Mouse (Mus musculus) neural tube, embryonic 11.5 days (tissue): ENCODE results near the gene Hist1h1d. TPM values are rescaled to one million over a fixed set of nuclear protein-coding genes. Genes with fewer than 3 reads are reported as not detected.
A peak's percentile ranks its signal among the peaks of the same experiment; 100 is the strongest.
"Not testable (repeated sequence)": the region's sequence is repeated elsewhere in the genome, so short reads cannot be mapped to it uniquely, and the experiment has no call there.

Experiments
- ATAC-seq: fragments of 200-750 bp; cut with Nextera tagmentation; 2 replicates; pipeline ENCODE4 v1.8.0; 2017; ENCODE audit warnings: moderate number of reproducible peaks, mild to moderate bottlenecking, moderate TSS enrichment, moderate library complexity; ENCODE audit not compliant: insufficient read depth, low FRiP score, low TSS enrichment
- DNase-seq: peaks from one replicate; pipeline ENCODE4 v3.0.0-alpha.2; 2015; ENCODE audit warnings: low spot score
- H3K27ac ChIP-seq: fragments of 300-500 bp; sonication (generic); 2 replicates; pipeline ENCODE4 v1.5.1; 2014; ENCODE audit warnings: low read depth, mild to moderate bottlenecking, low read length
- H3K27me3 ChIP-seq: fragments of 300-500 bp; sonication (generic); 2 replicates; pipeline ENCODE4 v1.6.1; 2014; ENCODE audit warnings: mild to moderate bottlenecking, low read length, mixed read lengths; ENCODE audit not compliant: control insufficient read depth, insufficient read depth
- H3K36me3 ChIP-seq: fragments of 300-500 bp; sonication (generic); 2 replicates; pipeline ENCODE4 v1.6.1; 2014; ENCODE audit warnings: mild to moderate bottlenecking, low read length, moderate library complexity, mixed read lengths; ENCODE audit not compliant: control insufficient read depth, insufficient read depth
- H3K4me1 ChIP-seq: fragments of 300-500 bp; sonication (generic); 2 replicates; pipeline ENCODE4 v1.6.1; 2014; ENCODE audit warnings: low read length, mixed read lengths; ENCODE audit not compliant: control insufficient read depth, insufficient read depth
- H3K4me2 ChIP-seq: fragments of 300-500 bp; sonication (generic); 2 replicates; pipeline ENCODE4 v1.6.1; 2014; ENCODE audit warnings: low read depth, mild to moderate bottlenecking, moderate library complexity
- H3K4me3 ChIP-seq: fragments of 300-500 bp; sonication (generic); 2 replicates; pipeline ENCODE4 v1.5.1; 2014; ENCODE audit warnings: low read depth, low read length
- H3K9ac ChIP-seq: fragments of 300-500 bp; sonication (generic); 2 replicates; pipeline ENCODE4 v1.6.1; 2014; ENCODE audit warnings: mild to moderate bottlenecking, low read length
- H3K9me3 ChIP-seq: fragments of 300-500 bp; sonication (generic); 2 replicates; pipeline ENCODE4 v1.6.1; 2016; ENCODE audit warnings: low read length; ENCODE audit not compliant: control insufficient read depth
- WGBS: fragments of 180-500 bp; shearing (Covaris S2); extraction: QIAGEN DNeasy Blood & Tissue Kit; methylation state at CpG from one replicate; pipeline ENCODE4 v1.1.7; 2014; 5-methylcytosine and 5-hydroxymethylcytosine counted together
- polyA plus RNA-seq: library from polyadenylated mRNA; unstranded; fragments of >200 nt; fragmentation: Nextera tagmentation; extraction: Ambion mirVana; gene quantifications from 2 replicates; pipeline ENCODE4 v1.2.1, GENCODE M21; 2014

Hist1h1d gene
- polyA plus RNA-seq, 1 experiment from 2014 or later, result 0.58 TPM

DNA sequence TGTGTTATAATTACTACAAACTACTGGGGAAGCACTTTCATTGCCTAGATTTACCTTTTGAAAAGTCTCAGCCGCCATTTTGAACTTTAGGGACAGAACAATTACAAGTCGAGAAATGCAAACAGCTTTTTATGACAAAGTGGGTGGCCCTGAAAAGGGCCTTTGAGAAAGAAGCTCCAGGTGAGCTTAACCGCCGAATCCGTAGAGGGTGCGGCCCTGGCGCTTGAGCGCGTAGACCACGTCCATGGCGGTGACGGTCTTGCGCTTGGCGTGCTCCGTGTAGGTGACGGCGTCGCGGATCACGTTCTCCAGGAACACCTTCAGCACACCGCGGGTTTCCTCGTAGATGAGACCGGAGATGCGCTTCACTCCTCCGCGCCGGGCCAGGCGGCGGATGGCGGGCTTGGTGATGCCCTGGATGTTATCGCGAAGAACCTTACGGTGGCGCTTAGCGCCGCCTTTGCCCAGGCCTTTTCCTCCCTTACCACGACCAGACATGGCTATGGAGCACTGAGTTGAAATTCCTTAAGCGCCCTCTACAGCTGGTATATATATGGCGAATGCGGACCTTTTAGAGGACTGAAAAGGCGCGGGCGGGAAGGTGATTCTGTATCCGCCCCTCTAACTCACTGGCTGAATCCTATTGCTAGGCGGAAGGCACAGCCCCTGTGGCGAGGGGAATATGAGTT, 1.8 kb upstream of the Hist1h1d start, which contains the start of gene Hist1h4f:
Gene Hist1h4f, minus strand, starts transcription at position 503 of the 689 bp plus-strand sequence.
- not testable (repeated sequence) for H3K36me3 ChIP-seq, H3K27me3 ChIP-seq, H3K9me3 ChIP-seq, H3K4me1 ChIP-seq
- peak within 1 kb of the TSS; percentile 57 for H3K4me2 ChIP-seq
- DNase-seq, result peak; percentile 91
- under 1% methylated on average over 47 of the region's 47 CpGs for WGBS
- ATAC-seq, result peak; percentile 77
- peak within 1 kb of the TSS; percentile 40 for H3K4me3 ChIP-seq
- peak within 1 kb of the TSS; percentile 85 for H3K27ac ChIP-seq
- peak within 1 kb of the TSS; percentile 63 for H3K9ac ChIP-seq

- H3K27ac ChIP-seq, result peak overlapping the region; percentile 85
- no peak for ATAC-seq
- H3K4me2 ChIP-seq, result peak overlapping the region; percentile 57
- H3K9ac ChIP-seq, result peak overlapping the region; percentile 63
- no peaks in the 10 kb centered on the region for H3K36me3 ChIP-seq
- peak overlapping the region; percentile 40 for H3K4me3 ChIP-seq
- 56% methylated on average over 8 of the region's 8 CpGs for WGBS
- H3K4me1 ChIP-seq, result peaks cover 3% of the 10 kb centered on the region; the same call in 1 of the 2 replicates
- no peak for DNase-seq
- no peaks in the 10 kb centered on the region for H3K27me3 ChIP-seq
- no peaks in the 10 kb centered on the region for H3K9me3 ChIP-seq
Observed at GRCm38 (mm10) chr13:23551931-23552914, 839 bp upstream of the Hist1h1d start.

- DNase-seq, result peak; percentile 10
- 25% methylated on average over 9 of the region's 9 CpGs for WGBS
- peak overlapping the region; percentile 60 for H3K4me3 ChIP-seq
- no peaks in the 10 kb centered on the region for H3K27me3 ChIP-seq
- ATAC-seq, result no peak
- H3K9me3 ChIP-seq, result no peaks in the 10 kb centered on the region
- peak overlapping the region; percentile 75 for H3K9ac ChIP-seq
- no peaks in the 10 kb centered on the region for H3K36me3 ChIP-seq
- H3K4me2 ChIP-seq, result peak overlapping the region; percentile 95
- peaks cover 3% of the 10 kb centered on the region; the same call in 1 of the 2 replicates for H3K4me1 ChIP-seq
- peak overlapping the region; percentile 98 for H3K27ac ChIP-seq
Observed at GRCm38 (mm10) chr13:23554393-23554792, 1.3 kb downstream of the Hist1h1d start.

GRCm38 (mm10) chr13:23554925-23555838, 2.1 kb downstream of the Hist1h1d start:
- ATAC-seq (peak; percentile 84), DNase-seq (peak; percentile 87)
- Histone ChIP-seq H3K27ac (peak overlapping the region; percentile 98), H3K36me3 (no peaks in the 10 kb centered on the region), H3K4me3 (peak overlapping the region; percentile 60), H3K9me3 (no peaks in the 10 kb centered on the region), H3K27me3 (no peaks in the 10 kb centered on the region), H3K9ac (peak overlapping the region; percentile 75), H3K4me2 (peak overlapping the region; percentile 95), H3K4me1 (peaks cover 3% of the 10 kb centered on the region; the same call in 1 of the 2 replicates)
- WGBS, result under 1% methylated on average over 46 of the region's 54 CpGs

GRCm38 (mm10) chr13:23555839-23556416, 2.9 kb downstream of the Hist1h1d start:
- H3K4me3 ChIP-seq, result peak overlapping the region; percentile 60
- H3K27me3 ChIP-seq, result no peaks in the 10 kb centered on the region
- under 1% methylated on average over 18 of the region's 18 CpGs for WGBS
- H3K9ac ChIP-seq, result peak overlapping the region; percentile 75
- no peaks in the 10 kb centered on the region; the same call in 1 of the 2 replicates for H3K4me1 ChIP-seq
- H3K4me2 ChIP-seq, result peak overlapping the region; percentile 95
- H3K9me3 ChIP-seq, result no peaks in the 10 kb centered on the region
- peak overlapping the region; percentile 98 for H3K27ac ChIP-seq
- H3K36me3 ChIP-seq, result no peaks in the 10 kb centered on the region
- DNase-seq (peak; percentile 77), ATAC-seq (peak; percentile 70)

GRCm38 (mm10) chr13:23556906-23557305, 3.8 kb downstream of the Hist1h1d start:
- no peaks in the 10 kb centered on the region for H3K36me3 ChIP-seq
- H3K27me3 ChIP-seq, result no peaks in the 10 kb centered on the region
- WGBS, result 86% methylated on average over 3 of the region's 3 CpGs
- no peak overlapping the region for H3K27ac ChIP-seq
- DNase-seq (no peak), ATAC-seq (no peak)
- H3K9me3 ChIP-seq, result no peaks in the 10 kb centered on the region
- no peak overlapping the region for H3K9ac ChIP-seq
- H3K4me3 ChIP-seq, result peak overlapping the region; percentile 60; the same call in 1 of the 2 replicates
- peak overlapping the region; percentile 14; the same call in 1 of the 2 replicates for H3K4me2 ChIP-seq
- H3K4me1 ChIP-seq, result no peaks in the 10 kb centered on the region; the same call in 1 of the 2 replicates

DNA sequence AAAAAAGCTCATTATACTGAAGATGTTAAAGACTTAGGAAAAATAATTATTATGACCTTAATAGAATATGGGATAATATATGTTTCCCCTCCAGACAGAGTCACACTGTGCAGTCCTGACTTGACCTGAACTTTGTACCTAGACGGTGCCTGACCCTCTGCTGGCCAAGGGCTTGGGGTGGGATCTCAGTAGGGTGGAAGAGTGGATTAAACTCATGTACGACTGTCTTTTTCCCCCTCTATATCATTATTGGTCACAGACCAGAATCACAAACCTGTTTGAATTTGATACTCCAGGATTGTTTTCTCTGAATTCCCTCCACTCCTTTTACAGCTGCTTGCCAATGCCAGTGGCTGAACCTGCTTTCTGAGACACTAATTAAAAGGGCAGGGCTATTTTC, 7.6 kb downstream of the Hist1h1d start:
- not testable (repeated sequence) for ATAC-seq, H3K9me3 ChIP-seq, H3K36me3 ChIP-seq, H3K4me3 ChIP-seq, H3K27me3 ChIP-seq, H3K9ac ChIP-seq, H3K4me1 ChIP-seq, DNase-seq
- Histone ChIP-seq H3K4me2 (peak overlapping the region; percentile 8; the same call in 1 of the 2 replicates), H3K27ac (0 out of 2 replicates have a peak overlapping the region, but pooled peaks have one; percentile 8)
- WGBS, result 32% methylated on average over 2 of the region's 2 CpGs
